8 mouse cellular contexts compared by ENCODE assay signal in genomic region chr9:7554382-7554781, GRCm38 (mm10). TPM values are rescaled to one million over a fixed set of nuclear protein-coding genes. Genes with fewer than 3 reads are reported as not detected.
A peak's percentile ranks its signal among the peaks of the same experiment; 100 is the strongest.
DNase-seq lines count a peak whose midpoint lies in the region; ATAC-seq and TF ChIP-seq lines count a peak whose summit lies in the region.

No protein-coding gene starts in this region.

- H3K4me2 ChIP-seq in heart, postnatal 0 days (ENCODE audit: low read depth, low read length), result no peak overlapping the region
- H3K4me2 ChIP-seq in heart, embryonic 11.5 days, result no peak overlapping the region
- H3K4me2 ChIP-seq in embryonic facial prominence, embryonic 11.5 days (ENCODE audit: low read depth, low read length), result no peak overlapping the region

- no peaks in the 10 kb centered on the region for H3K4me1 ChIP-seq in heart, postnatal 0 days (ENCODE audit: control insufficient read depth, insufficient read depth)
- no peaks in the 10 kb centered on the region for H3K4me1 ChIP-seq in heart, embryonic 11.5 days (ENCODE audit: control insufficient read depth, insufficient read depth, low read length)
- H3K4me1 ChIP-seq in embryonic facial prominence, embryonic 11.5 days (ENCODE audit: control insufficient read depth, insufficient read depth, low read length), result no peaks in the 10 kb centered on the region

- H3K9ac ChIP-seq in heart, postnatal 0 days (replicated peaks; ENCODE audit: low read depth, low read length), result no peak overlapping the region
- H3K9ac ChIP-seq in heart, embryonic 11.5 days (ENCODE audit: low read depth, low read length), result no peak overlapping the region
- H3K9ac ChIP-seq in embryonic facial prominence, embryonic 11.5 days (replicated peaks; ENCODE audit: low read length), result no peak overlapping the region

- peak; percentile 52 for TF ChIP-seq CTCF in heart, postnatal 0 days (IDR thresholded peaks at IDR 0.05; ENCODE audit: low read depth)

- H3K4me3 ChIP-seq in heart, postnatal 0 days (ENCODE audit: low read depth, low read length), result no peak overlapping the region
- H3K4me3 ChIP-seq in heart, embryonic 11.5 days (ENCODE audit: low read depth, low read length), result no peak overlapping the region
- H3K4me3 ChIP-seq in embryonic facial prominence, embryonic 11.5 days (ENCODE audit: low read depth, low read length), result no peak overlapping the region

- no peaks in the 10 kb centered on the region for H3K36me3 ChIP-seq in heart, postnatal 0 days (replicated peaks; ENCODE audit: control insufficient read depth, insufficient read depth, low read length)
- no peaks in the 10 kb centered on the region for H3K36me3 ChIP-seq in heart, embryonic 11.5 days (ENCODE audit: control insufficient read depth, insufficient read depth, low read length)
- no peaks in the 10 kb centered on the region for H3K36me3 ChIP-seq in embryonic facial prominence, embryonic 11.5 days (replicated peaks; ENCODE audit: control insufficient read depth, insufficient read depth, low read depth, low read length)

- no peaks in the 10 kb centered on the region for H3K27me3 ChIP-seq in heart, postnatal 0 days (ENCODE audit: control insufficient read depth, insufficient read depth, low read length)
- no peaks in the 10 kb centered on the region for H3K27me3 ChIP-seq in heart, embryonic 11.5 days (ENCODE audit: control insufficient read depth, insufficient read depth, low read length)
- no peaks in the 10 kb centered on the region for H3K27me3 ChIP-seq in embryonic facial prominence, embryonic 11.5 days (ENCODE audit: control insufficient read depth, insufficient read depth, low read length)

- TF ChIP-seq EP300 in heart, postnatal 0 days (IDR thresholded peaks at IDR 0.05; ENCODE audit: low read depth), result no peak

- no peaks in the 10 kb centered on the region for H3K9me3 ChIP-seq in heart, postnatal 0 days (replicated peaks; ENCODE audit: control insufficient read depth, low read length)
- H3K9me3 ChIP-seq in heart, embryonic 11.5 days (replicated peaks; ENCODE audit: control insufficient read depth, low read length), result no peaks in the 10 kb centered on the region
- no peaks in the 10 kb centered on the region for H3K9me3 ChIP-seq in embryonic facial prominence, embryonic 11.5 days (replicated peaks; ENCODE audit: control insufficient read depth, low read length)

- H3K27ac ChIP-seq in heart, postnatal 0 days (ENCODE audit: low read depth), result no peak overlapping the region
- H3K27ac ChIP-seq in heart, embryonic 11.5 days (ENCODE audit: low read depth, low read length), result no peak overlapping the region
- H3K27ac ChIP-seq in embryonic facial prominence, embryonic 11.5 days (replicated peaks; ENCODE audit: low read depth, low read length), result no peak overlapping the region

- 38% methylated on average over 3 of the region's 3 CpGs for WGBS in heart, postnatal 0 days
- 42% methylated on average over 3 of the region's 3 CpGs for WGBS in heart, embryonic 11.5 days (ENCODE audit: insufficient replicate concordance)
- WGBS in embryonic facial prominence, embryonic 11.5 days, result 48% methylated on average over 3 of the region's 3 CpGs

- ATAC-seq in heart, postnatal 0 days (ENCODE audit: insufficient read depth, low read depth), result no peak
- no peak for ATAC-seq in heart, embryonic 11.5 days (replicated peaks; ENCODE audit: insufficient number of reproducible peaks, low FRiP score, low TSS enrichment)
- no peak for ATAC-seq in embryonic facial prominence, embryonic 11.5 days (replicated peaks; ENCODE audit: insufficient number of reproducible peaks, low FRiP score, low TSS enrichment, low read depth)

- no peak for DNase-seq in heart, postnatal 0 days (ENCODE audit: low spot score)
- DNase-seq in urinary bladder, postnatal 14 days (ENCODE audit: low spot score), result peak; percentile 36
- no peak for DNase-seq in urinary bladder, postnatal 4 days (ENCODE audit: low spot score in 2 of 2)
- peak; percentile 12 for DNase-seq in embryonic facial prominence, embryonic 11.5 days (ENCODE audit: low spot score)
- DNase-seq in naive thymus-derived CD4-positive, alpha-beta T cell, adult 2 months (ENCODE audit: low read depth), result peak; percentile 23
- DNase-seq in right cerebral cortex, adult 18-20 months, result no peak
- no peak for DNase-seq in ovary, postnatal 10 days (ENCODE audit: low spot score)

RNA-seq across cellular contexts. Expression of gene Mmp8, which starts 3.9 kb away (rescaled TPM):
- total RNA-seq in heart, postnatal 0 days (2014; rRNA removed; ENCODE audit: low replicate concordance), result 1.0 and 1.9 TPM in 2 replicates
- 0.29 and 0.34 TPM in 2 replicates for polyA plus RNA-seq in heart, postnatal 0 days (2015; fragmentation: Nextera tagmentation; extraction: Ambion mirVana)
- polyA plus RNA-seq in heart, embryonic 11.5 days (2014; fragmentation: Nextera tagmentation; extraction: Ambion mirVana), result not detected in 2 replicates
- 0.08 TPM in 1 of 2 replicates, not detected in the other for polyA plus RNA-seq in embryonic facial prominence, embryonic 11.5 days (2014; fragmentation: Nextera tagmentation; extraction: Ambion mirVana)

RNA-seq across cellular contexts. Expression of gene Mmp27, which starts 16.8 kb away (rescaled TPM):
- total RNA-seq in heart, postnatal 0 days (2014; rRNA removed; ENCODE audit: low replicate concordance), result not detected in 2 replicates
- not detected in 2 replicates for polyA plus RNA-seq in heart, postnatal 0 days (2015; fragmentation: Nextera tagmentation; extraction: Ambion mirVana)
- polyA plus RNA-seq in heart, embryonic 11.5 days (2014; fragmentation: Nextera tagmentation; extraction: Ambion mirVana), result not detected in 2 replicates
- polyA plus RNA-seq in embryonic facial prominence, embryonic 11.5 days (2014; fragmentation: Nextera tagmentation; extraction: Ambion mirVana), result not detected in 2 replicates

RNA-seq across cellular contexts. Expression of gene Mmp10, which starts 52.2 kb away (rescaled TPM):
- not detected in 2 replicates for total RNA-seq in heart, postnatal 0 days (2014; rRNA removed; ENCODE audit: low replicate concordance)
- polyA plus RNA-seq in heart, postnatal 0 days (2015; fragmentation: Nextera tagmentation; extraction: Ambion mirVana), result not detected in 2 replicates
- polyA plus RNA-seq in heart, embryonic 11.5 days (2014; fragmentation: Nextera tagmentation; extraction: Ambion mirVana), result not detected in 2 replicates
- not detected in 2 replicates for polyA plus RNA-seq in embryonic facial prominence, embryonic 11.5 days (2014; fragmentation: Nextera tagmentation; extraction: Ambion mirVana)

Comparison
In these comparisons a context has a peak if more than half of its experiments do, and no peak if none do; other contexts are left out.
1. DNase-seq: peak in urinary bladder, postnatal 14 days (single experiment), embryonic facial prominence, embryonic 11.5 days (single experiment) and naive thymus-derived CD4-positive, alpha-beta T cell, adult 2 months (single experiment); none in heart, postnatal 0 days (single experiment), urinary bladder, postnatal 4 days (0 of 2), right cerebral cortex, adult 18-20 months (single experiment) and ovary, postnatal 10 days (single experiment).